Mouse (Mus musculus): ENCODE results near the gene Nrtn. TPM values are rescaled to one million over a fixed set of nuclear protein-coding genes. Genes with fewer than 3 reads are reported as not detected.

Nrtn gene
- polyA plus RNA-seq, 1 experiment: 44.4 TPM

DNA sequence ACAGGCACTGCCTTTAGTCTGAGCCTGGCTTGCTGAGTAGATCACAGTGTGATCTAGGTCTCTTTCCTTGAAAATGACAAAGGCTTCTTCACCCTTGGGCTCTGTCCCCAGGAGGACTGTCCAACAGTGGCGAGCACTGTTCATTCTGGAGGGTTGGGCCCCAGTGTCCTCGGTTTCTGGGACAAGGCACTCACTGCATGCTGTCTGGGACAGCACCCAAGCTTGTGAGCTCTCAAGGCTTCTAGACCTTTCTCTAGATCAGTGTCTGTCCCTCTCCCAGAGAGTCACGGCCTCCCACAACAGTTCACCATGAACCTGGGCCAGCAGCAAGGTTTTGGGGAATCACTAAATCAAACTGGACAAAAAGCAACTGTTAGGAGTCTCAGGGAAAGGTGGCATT is 35.3 kb upstream of the Nrtn start:
- no peak overlapping the region for H3K27ac ChIP-seq (ENCODE audit: control insufficient read depth, insufficient read depth, low read length)
- 96% methylated on average over 3 of the region's 3 CpGs for WGBS
- no peak for TF ChIP-seq CTCF (IDR thresholded peaks at IDR 0.05; ENCODE audit: borderline replicate concordance, control insufficient read depth, extremely low read depth, insufficient read depth, low read length, poor library complexity)
- no peak for TF ChIP-seq POLR2A (IDR thresholded peaks at IDR 0.05; ENCODE audit: control insufficient read depth, extremely low read depth, insufficient read depth, low read length, poor library complexity)
- no peaks in the 10 kb centered on the region for H3K36me3 ChIP-seq (ENCODE audit: control insufficient read depth, insufficient read depth, low read length)
- no peaks in the 10 kb centered on the region for H3K4me1 ChIP-seq (replicated peaks; ENCODE audit: control insufficient read depth, insufficient read depth, low read length)
- no peaks in the 10 kb centered on the region for H3K27me3 ChIP-seq (ENCODE audit: control insufficient read depth, insufficient read depth, low read length)
- no peak for DNase-seq
- H3K4me3 ChIP-seq (ENCODE audit: control insufficient read depth, insufficient read depth, low read length): no peak overlapping the region

DNA sequence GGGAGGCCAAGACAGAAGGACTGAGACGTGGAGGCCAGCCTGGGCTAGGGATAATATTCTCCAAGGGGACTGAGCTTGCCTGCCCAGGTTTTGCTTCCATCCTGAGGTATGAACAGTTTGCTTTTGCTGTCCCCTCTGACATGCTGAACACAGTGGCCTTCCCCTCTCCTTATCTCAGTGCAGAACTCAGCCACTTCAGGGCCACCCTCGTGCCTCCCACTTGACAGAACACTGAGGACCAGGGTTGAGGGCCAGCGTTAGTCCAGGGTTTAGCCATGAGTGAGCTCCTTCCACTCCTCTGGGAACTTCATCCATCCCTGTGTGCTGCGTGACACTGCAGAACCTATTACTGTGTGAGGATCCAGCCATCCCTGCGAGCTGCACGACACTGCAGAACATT is 32.0 kb upstream of the Nrtn start:
- H3K27me3 ChIP-seq (ENCODE audit: control insufficient read depth, insufficient read depth, low read length): no peaks in the 10 kb centered on the region
- H3K36me3 ChIP-seq (ENCODE audit: control insufficient read depth, insufficient read depth, low read length): no peaks in the 10 kb centered on the region
- no peak for DNase-seq
- 97% methylated on average over 6 of the region's 6 CpGs for WGBS
- no peak overlapping the region for H3K4me3 ChIP-seq (ENCODE audit: control insufficient read depth, insufficient read depth, low read length)
- H3K27ac ChIP-seq (ENCODE audit: control insufficient read depth, insufficient read depth, low read length): no peak overlapping the region
- TF ChIP-seq POLR2A (IDR thresholded peaks at IDR 0.05; ENCODE audit: control insufficient read depth, extremely low read depth, insufficient read depth, low read length, poor library complexity): no peak
- no peak for TF ChIP-seq CTCF (IDR thresholded peaks at IDR 0.05; ENCODE audit: borderline replicate concordance, control insufficient read depth, extremely low read depth, insufficient read depth, low read length, poor library complexity)
- H3K4me1 ChIP-seq (replicated peaks; ENCODE audit: control insufficient read depth, insufficient read depth, low read length): no peaks in the 10 kb centered on the region

DNA sequence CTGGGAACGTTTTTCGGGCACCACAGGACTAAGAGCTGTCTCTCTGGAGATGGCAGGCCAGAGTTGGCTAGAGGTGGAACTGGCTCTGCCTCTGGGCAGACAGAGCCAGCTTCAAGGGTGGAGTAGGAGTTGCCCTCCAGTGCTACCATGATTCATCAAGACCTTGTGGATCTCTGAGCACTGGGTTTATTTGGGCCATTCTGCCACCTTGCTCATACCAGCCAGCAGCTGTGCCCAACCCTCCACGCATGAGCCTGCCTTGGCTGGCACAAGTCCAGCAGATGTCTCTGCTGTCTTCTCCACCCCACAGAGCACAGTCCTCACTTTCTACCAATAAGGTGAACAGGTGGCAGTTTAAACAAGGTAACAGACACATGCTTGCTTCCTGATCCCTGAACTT is 31.6 kb upstream of the Nrtn start:
- Histone ChIP-seq H3K27me3 (ENCODE audit: control insufficient read depth, insufficient read depth, low read length) (no peaks in the 10 kb centered on the region), H3K27ac (ENCODE audit: control insufficient read depth, insufficient read depth, low read length) (no peak overlapping the region), H3K4me3 (ENCODE audit: control insufficient read depth, insufficient read depth, low read length) (no peak overlapping the region), H3K36me3 (ENCODE audit: control insufficient read depth, insufficient read depth, low read length) (0 out of 2 replicates have a peak, but pooled peaks cover 2% of the 10 kb centered on the region), H3K4me1 (replicated peaks; ENCODE audit: control insufficient read depth, insufficient read depth, low read length) (no peaks in the 10 kb centered on the region)
- TF ChIP-seq CTCF (IDR thresholded peaks at IDR 0.05; ENCODE audit: borderline replicate concordance, control insufficient read depth, extremely low read depth, insufficient read depth, low read length, poor library complexity) (no peak), POLR2A (IDR thresholded peaks at IDR 0.05; ENCODE audit: control insufficient read depth, extremely low read depth, insufficient read depth, low read length, poor library complexity) (no peak)
- 83% methylated on average over 3 of the region's 3 CpGs for WGBS
- DNase-seq: no peak

DNA sequence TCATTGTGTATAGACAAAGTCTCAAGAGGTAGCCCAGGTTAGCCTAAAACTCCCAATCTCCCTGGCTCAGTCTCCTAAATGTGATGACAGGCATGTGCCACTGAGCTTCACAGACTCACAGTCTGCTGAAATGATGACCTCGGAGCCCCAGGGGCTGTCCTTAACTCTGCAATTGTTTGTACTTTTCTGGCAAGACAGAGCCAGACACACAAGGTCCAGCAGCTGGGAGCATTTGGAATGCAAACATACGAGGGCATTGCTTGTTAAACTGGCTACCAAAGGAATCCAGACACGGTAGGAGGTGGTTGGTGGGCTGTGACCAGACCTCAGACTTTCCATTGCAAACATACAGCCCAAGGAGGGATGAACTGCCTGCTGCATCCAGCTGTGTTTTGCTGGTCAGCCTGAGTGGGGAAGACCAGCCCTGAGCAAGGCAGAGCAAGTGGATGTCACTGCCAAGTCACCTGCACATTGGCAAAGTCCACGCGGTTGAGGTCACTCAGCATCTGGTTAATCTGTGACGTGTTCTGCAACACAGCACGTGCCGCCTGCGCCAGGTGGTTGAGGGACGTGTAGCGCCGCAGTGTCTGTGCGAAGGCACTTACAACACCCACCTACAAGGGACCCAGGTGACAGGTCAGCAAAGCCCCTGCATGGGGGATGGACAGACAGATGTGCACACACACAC is 23.1 kb upstream of the Nrtn start:
- 97% methylated on average over 13 of the region's 13 CpGs for WGBS
- DNase-seq: no peak
- H3K4me1 ChIP-seq (replicated peaks; ENCODE audit: control insufficient read depth, insufficient read depth, low read length): no peaks in the 10 kb centered on the region
- H3K27ac ChIP-seq (ENCODE audit: control insufficient read depth, insufficient read depth, low read length): no peak overlapping the region
- no peaks in the 10 kb centered on the region for H3K27me3 ChIP-seq (ENCODE audit: control insufficient read depth, insufficient read depth, low read length)
- TF ChIP-seq POLR2A (IDR thresholded peaks at IDR 0.05; ENCODE audit: control insufficient read depth, extremely low read depth, insufficient read depth, low read length, poor library complexity): no peak
- TF ChIP-seq CTCF (IDR thresholded peaks at IDR 0.05; ENCODE audit: borderline replicate concordance, control insufficient read depth, extremely low read depth, insufficient read depth, low read length, poor library complexity): no peak
- H3K36me3 ChIP-seq (ENCODE audit: control insufficient read depth, insufficient read depth, low read length): 0 out of 2 replicates have a peak, but pooled peaks cover 4% of the 10 kb centered on the region
- no peak overlapping the region for H3K4me3 ChIP-seq (ENCODE audit: control insufficient read depth, insufficient read depth, low read length)

DNA sequence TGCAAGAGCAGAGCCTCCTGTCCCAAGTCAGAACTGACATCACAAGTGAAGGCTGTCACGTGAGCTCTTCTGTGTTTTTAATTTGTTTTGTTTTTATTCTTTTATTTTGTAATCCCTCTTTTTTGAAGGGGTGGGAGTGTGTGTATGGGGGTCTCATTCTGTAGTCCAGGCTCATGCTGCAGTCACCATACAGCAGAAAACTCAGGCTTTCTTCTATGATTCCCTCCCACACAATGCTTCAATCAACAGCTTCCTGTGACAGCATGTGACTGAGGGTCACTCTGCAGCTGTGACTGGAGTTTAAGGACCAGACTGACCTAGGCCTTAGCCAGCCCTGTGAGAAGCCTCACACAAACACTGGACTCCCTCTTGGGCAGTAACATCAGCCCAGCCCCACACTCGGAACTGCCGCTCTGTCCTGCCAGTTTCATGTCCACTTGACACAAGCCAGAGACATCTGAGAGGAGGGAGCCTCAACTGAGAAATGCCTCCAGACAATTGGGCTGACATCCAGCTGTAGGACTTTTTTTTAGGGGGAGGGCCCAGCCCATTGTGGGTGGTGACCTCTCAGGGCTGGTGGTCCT is 21.5 kb upstream of the Nrtn start:
- TF ChIP-seq CTCF (IDR thresholded peaks at IDR 0.05; ENCODE audit: borderline replicate concordance, control insufficient read depth, extremely low read depth, insufficient read depth, low read length, poor library complexity): no peak
- TF ChIP-seq POLR2A (IDR thresholded peaks at IDR 0.05; ENCODE audit: control insufficient read depth, extremely low read depth, insufficient read depth, low read length, poor library complexity): no peak
- DNase-seq: no peak
- H3K36me3 ChIP-seq (ENCODE audit: control insufficient read depth, insufficient read depth, low read length): 0 out of 2 replicates have a peak, but pooled peaks cover 2% of the 10 kb centered on the region
- 93% methylated on average over 3 of the region's 3 CpGs for WGBS
- no peak overlapping the region for H3K4me3 ChIP-seq (ENCODE audit: control insufficient read depth, insufficient read depth, low read length)
- H3K4me1 ChIP-seq (replicated peaks; ENCODE audit: control insufficient read depth, insufficient read depth, low read length): no peaks in the 10 kb centered on the region
- no peak overlapping the region for H3K27ac ChIP-seq (ENCODE audit: control insufficient read depth, insufficient read depth, low read length)
- H3K27me3 ChIP-seq (ENCODE audit: control insufficient read depth, insufficient read depth, low read length): no peaks in the 10 kb centered on the region

DNA sequence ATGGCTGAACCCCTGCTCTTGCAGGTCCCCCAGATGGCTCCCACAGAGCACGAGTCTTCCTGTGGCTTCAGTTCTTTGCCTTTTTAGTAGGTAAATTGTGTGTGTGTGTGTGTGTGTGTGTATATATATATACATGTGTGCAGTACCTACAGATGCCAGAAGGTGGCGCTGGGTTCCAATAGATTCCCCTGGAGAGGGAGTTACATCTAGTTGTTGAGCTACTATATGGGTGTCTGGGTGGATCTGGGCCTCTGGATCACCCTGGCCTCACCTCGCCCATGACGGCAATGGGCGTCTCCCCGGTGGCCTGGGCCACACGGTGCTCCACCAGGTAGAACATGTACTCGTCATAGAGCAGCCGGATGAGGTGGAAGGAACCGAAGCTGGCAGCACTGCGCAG is 20.2 kb upstream of the Nrtn start:
- no peak for DNase-seq
- WGBS: 94% methylated on average over 11 of the region's 11 CpGs
- TF ChIP-seq POLR2A (IDR thresholded peaks at IDR 0.05; ENCODE audit: control insufficient read depth, extremely low read depth, insufficient read depth, low read length, poor library complexity): no peak
- no peak for TF ChIP-seq CTCF (IDR thresholded peaks at IDR 0.05; ENCODE audit: borderline replicate concordance, control insufficient read depth, extremely low read depth, insufficient read depth, low read length, poor library complexity)
- Histone ChIP-seq H3K4me1 (replicated peaks; ENCODE audit: control insufficient read depth, insufficient read depth, low read length) (no peaks in the 10 kb centered on the region), H3K4me3 (ENCODE audit: control insufficient read depth, insufficient read depth, low read length) (no peak overlapping the region), H3K27ac (ENCODE audit: control insufficient read depth, insufficient read depth, low read length) (no peak overlapping the region), H3K36me3 (ENCODE audit: control insufficient read depth, insufficient read depth, low read length) (no peaks in the 10 kb centered on the region), H3K27me3 (ENCODE audit: control insufficient read depth, insufficient read depth, low read length) (no peaks in the 10 kb centered on the region)
